Mouse (Mus musculus) thymus, postnatal 10 days (tissue): ENCODE data around the gene Fam234b.

Source experiments
- DNase-seq, 2 experiments: peaks; one replicate each; pipeline ENCODE4 v3.0.0; 2021; ENCODE audit warnings: low spot score in 2 of 2

The Fam234b gene

DNA sequence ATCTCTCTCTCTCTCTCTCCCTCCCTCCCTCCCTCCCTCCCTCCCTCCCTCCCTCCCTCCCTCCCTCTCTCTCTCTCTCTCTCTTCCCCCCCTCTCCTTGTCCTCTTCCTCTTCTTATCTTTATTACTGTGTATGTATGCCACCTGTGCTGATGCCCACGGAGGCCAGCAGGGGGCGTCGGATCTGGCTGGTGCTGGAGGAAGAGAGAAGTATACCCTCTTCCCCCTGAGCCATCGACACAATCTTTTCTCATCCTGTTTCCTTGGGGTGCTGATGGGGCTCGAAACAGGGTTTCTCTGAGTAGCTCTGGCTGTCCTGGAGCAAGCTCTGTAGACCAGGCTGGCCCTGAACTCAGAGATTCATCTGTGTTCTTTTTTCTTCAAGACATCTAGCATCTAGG is 14.9 kb upstream of the Fam234b start:
- DNase-seq, result peak; percentile 22 to 43

DNA sequence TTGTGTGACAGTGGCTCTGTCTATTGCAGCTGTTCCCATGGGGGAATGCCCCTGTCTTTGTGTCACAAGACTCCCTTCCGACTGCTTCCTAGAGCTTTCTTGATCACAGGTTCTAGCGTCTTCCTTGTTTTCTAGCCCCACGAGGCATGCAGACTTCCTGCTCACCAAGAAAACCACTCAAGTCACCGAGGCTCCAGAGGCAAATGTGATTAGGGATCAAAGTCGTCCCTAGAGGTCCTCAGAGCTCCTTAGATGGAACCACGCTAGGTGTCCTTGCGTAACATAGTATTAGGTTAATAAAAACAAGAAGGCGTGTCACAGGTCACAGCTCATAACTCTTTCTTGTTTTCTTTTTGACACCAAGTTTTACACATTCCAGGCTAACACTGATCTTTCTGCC is 13.8 kb upstream of the Fam234b start:
- no peak for DNase-seq

DNA sequence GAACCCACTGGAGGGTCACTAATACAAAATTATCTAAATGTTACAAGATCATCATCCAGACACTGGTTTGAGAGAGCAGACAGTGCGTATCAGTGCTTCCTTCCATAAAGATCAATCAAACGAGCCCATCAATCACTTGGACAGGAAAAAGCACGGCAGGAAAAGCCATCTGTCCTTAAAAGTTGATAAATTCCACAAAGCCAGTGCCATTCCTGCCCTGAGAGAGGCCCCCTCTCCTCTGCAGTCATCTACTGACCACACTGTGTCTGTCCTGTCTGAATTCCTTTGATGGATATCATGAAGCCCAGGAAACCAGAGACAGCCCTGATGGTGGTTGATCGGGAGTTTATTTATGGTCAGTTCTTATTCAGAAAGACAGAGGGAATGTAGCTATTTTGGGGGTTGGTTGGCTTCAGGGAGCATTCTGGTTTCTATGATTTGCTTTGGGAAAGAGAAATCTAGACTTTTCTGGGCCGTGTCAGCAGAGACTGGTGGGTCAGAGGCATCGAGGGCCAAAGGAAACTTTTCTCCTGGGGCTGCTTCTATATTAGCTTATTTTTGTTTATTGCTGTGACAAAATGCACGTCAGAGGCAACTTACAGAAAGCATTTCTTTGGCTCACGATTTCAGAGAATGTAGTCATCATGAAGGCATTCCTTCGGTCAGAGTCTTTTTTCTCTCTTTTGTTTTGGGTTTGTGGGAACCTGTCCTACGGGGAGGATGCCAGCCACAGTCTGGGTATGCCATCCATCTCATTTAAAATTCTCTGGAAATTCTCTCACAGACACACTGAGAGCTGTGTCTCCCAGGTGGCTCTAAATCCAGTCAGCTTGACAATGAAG is 10.5 kb upstream of the Fam234b start:
- no peak for DNase-seq

DNA sequence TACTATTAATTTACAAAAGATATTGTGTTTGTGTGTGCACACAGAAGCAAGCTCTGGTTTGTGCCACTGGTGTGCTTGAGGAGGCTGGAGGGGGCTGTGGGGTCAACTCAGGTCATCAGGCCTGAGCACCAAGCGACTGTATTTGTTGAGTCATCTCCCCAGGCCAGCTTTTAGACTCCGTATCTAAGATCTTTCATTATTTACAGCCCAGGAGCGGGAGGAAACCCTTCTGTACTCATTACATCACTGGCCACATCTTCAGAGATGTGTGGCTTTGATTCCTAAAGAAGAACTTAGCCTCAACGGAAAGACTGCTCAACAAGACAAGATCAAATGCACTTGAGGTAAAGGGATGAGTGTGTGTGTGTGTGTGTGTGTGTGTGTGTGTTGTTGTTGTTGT is 9.1 kb upstream of the Fam234b start:
- DNase-seq, result no peak

DNA sequence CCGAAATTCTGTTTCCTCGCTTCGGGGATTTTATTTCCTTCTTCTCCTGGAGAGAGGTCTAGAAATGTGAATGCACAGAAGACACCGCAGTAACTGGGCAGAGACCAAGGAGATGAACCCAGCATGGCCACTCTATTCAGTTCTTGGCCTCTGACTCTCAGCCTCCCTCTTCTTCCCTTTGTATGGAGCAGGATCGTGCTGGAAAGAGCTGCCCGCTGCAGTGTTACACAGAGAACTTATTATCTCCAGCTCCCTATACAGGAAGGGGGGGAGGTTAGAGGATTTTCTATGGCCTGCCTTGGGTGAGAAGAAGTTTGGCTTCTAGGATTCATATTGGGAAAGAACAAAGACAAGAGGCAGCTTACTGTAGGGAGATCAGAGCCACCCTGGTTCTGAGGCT is 7.7 kb upstream of the Fam234b start:
- no peak for DNase-seq

- no peak for DNase-seq
These were observed 5.9 kb upstream of the Fam234b start for GRCm38 (mm10) chr6:135191906-135192305.

- no peak for DNase-seq
These were observed 4.8 kb upstream of the Fam234b start for GRCm38 (mm10) chr6:135192993-135193392.

- DNase-seq, result no peak
These were observed 4.0 kb upstream of the Fam234b start for GRCm38 (mm10) chr6:135193733-135194132.

- no peak for DNase-seq
These were observed 2.9 kb upstream of the Fam234b start for GRCm38 (mm10) chr6:135194907-135195306.

- no peak for DNase-seq
These were observed 1.1 kb upstream of the Fam234b start for GRCm38 (mm10) chr6:135196707-135197106.

DNA sequence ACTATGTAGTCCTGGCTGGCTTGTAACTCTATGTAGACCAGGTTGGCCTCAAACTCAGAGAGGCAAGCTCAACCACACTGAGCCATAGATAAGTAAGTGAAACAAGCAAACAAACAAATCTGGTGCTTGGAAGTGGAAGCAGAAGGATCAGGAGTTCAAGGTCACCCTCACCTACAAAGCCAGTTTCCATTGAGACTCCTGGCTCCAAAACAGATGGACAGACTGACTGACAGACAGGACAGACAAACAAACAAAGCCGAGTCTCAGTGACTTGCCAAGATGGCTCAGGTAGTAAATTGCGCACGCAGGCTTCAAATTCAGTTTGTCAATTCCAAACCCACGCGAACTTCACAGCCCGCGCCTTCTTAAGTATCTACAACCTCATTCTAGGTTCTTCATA is 331 bp upstream of the Fam234b start:
- DNase-seq, result no peak

DNA sequence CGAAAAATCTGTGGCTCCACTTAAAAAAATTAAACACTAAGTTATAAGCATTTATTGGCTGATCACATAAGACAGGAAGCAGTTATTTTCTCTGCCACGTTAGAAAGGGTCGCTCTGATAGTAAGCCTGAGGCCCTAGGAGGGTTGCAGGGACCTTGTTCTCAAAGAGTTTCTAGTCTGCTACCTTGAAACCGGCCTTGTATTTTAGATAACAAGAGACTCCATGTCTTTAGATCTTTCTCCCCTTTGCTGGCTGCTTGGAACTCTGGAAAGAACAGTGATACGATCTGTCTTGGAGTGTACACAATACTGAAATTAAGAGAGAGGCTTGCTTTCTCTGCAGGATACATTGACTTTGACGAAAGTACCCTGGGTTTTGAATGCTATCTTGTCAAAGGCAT is 949 bp downstream of the Fam234b start:
- DNase-seq, result no peak

- no peak for DNase-seq
These were observed 2.6 kb downstream of the Fam234b start for GRCm38 (mm10) chr6:135200122-135200957.

- DNase-seq, result no peak
These were observed 4.9 kb downstream of the Fam234b start for GRCm38 (mm10) chr6:135202668-135203067.

DNA sequence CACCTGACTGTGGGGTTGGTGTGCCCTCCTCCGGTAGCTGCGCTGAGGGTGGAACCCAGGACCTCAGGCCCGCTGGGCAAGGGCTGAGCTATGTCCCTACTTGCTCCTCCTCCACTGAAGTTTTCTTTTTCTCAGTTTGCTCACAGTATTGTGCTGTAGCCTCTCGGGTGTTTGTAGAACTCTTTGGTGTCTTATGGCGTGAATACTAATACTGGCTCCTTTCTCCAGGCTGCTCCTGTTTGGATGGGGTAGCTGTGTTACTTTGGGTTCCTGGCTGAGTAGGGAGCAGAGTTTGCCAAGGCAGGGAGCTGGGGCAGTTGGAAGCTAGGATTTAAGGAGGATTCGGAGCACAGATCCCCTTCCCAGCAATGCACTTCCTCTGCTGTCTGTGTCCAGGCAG is 6.0 kb downstream of the Fam234b start:
- DNase-seq, result no peak

GRCm38 (mm10) chr6:135204869-135205268 is 7.1 kb downstream of the Fam234b start:
- no peak for DNase-seq

DNA sequence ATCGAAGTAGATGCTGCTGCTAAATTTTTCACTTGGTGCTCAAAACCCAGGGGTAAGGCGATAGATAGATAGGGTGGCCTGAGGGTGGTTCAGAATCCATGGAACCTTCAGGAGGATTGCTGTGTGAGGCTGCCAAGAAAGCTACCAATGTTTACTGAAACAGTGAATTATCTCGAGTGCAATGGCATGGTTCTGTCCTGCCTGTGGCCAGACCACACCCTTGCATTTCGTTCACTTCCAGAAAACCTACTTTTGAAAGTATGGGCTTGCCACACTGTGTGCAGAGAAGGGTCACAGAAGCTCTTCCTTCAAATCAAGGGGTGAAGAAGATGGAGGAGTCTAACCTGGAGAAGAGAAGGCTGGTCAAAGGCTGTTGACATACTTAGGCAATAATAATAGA is 8.0 kb downstream of the Fam234b start:
- DNase-seq, result no peak

DNA sequence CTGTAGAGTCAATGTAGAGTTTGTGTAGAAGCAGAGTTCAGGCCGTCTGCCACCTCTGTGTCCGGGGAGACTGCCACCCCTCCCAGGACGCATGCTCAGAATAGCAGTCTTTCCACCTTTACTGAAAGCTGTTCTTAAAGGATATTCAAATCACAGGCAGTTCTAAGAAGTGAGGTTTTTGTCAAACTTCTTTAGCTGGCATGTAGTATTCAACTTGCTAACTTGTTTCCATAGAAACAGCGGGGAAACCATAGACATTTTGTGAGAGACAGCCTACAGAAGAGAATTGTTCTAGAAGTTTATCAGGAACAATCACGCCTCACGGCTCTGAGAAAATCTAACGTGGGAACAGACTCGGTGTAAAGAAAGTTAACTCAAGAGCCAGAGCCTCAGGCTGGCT is 9.1 kb downstream of the Fam234b start:
- no peak for DNase-seq

DNA sequence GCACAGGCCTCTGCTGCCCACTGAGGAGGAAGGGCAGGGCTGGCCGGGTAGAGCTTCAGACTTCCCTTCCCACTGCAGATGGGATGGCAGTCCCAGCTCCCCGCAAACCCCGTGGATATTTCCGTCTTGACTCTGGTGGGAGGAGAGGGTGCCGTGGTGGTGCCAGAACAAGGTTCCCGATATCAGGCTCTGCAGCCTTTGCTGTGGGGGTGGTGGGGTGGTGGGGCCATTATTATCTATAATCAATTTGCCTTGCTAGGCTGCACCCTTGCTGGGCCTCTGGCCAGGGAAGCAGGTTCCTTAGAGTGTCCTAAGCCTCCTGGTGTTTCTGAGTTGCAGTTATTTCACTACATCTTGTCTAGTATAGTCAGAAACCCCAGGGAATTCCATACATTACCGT is 13.4 kb downstream of the Fam234b start:
- DNase-seq, result no peak

- DNase-seq, result no peak
These were observed 14.9 kb downstream of the Fam234b start for GRCm38 (mm10) chr6:135212666-135213065.

GRCm38 (mm10) chr6:135218330-135218729 is 20.6 kb downstream of the Fam234b start:
- peak; percentile 57 to 63 for DNase-seq

GRCm38 (mm10) chr6:135219916-135220315 is 22.1 kb downstream of the Fam234b start:
- no peak for DNase-seq
